Mouse (Mus musculus): ENCODE results near the gene Chst15.

The Chst15 gene

DNA sequence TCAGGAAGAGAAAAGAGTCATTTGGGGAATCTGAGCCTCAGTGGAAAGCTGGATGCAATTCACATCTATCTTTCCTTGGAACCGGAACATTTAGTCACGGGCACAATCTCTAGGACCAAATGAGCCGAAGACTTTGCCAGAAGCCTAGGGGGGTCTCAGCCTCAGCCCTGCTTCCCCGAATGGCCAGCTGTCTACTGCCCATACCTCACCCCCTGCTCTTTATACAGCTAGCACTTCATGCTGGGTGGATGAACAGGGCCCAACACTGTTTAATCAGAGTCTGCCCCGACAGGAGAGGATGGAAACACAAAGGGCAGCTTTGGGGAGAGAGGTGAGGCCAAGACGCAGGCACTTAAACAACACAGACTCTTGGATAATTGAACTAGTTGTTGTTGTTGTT, 53.8 kb downstream of the Chst15 start:
- no peak for DNase-seq (ENCODE audit: low spot score)

DNA sequence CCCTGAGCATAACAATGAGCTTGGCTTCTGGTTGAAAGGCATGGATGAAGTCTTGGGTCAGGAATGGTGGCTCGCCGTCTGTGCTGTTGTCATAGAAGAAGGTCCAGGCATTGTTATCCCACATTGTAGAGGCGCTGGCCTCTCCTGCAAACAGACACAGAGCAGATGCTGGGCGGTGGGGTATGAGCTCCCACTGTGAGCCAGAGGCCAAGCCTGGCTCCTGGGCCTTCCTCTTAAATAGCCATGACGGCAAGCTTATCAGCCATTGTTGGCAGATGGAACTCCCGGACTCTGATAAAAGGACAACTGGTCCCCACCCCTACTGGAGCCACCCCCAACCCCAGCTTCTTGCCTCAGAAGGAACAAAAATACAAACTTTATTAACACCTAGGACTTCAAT, 54.3 kb downstream of the Chst15 start:
- no peak for DNase-seq (ENCODE audit: low spot score)

DNA sequence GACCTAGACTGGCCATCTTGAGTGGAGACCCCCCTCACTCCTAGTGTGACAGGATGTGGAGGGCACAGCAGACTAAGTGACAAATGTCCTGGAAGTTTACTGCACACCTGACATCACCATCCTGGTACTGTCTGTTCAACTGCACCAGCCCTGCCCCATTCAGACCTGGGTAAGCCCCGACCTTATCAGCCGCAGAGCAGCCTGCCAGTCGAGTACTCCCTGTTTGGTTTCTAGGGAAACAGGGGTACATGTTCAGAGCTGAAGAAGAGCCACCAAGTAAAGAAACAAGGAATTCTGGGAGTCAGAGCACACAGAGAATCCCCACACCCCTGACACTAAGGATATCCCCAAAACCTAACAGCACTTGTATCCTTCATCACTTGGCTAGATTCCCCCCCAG, 55.1 kb downstream of the Chst15 start:
- no peak for DNase-seq (ENCODE audit: low spot score)

DNA sequence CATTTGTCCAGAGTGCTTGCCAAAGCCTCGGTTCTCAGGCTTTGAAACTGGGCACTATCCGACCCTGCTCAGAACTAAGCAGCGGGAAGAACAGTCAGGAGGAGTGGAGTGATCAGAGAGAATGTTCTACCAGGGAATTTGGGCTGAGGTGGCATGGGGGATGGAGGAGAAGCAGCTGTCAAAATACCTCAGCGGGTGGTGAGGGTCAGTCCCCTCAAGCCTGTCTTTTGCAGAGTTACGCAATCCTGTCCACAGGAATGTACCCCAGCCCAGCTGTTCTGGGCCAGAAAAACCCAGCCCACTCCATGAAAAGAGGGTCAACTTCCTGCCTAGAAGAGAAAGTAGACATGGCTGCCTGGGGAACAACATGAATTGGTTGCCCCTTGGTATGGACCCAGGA, 56.4 kb downstream of the Chst15 start:
- no peak for DNase-seq (ENCODE audit: low spot score)

DNA sequence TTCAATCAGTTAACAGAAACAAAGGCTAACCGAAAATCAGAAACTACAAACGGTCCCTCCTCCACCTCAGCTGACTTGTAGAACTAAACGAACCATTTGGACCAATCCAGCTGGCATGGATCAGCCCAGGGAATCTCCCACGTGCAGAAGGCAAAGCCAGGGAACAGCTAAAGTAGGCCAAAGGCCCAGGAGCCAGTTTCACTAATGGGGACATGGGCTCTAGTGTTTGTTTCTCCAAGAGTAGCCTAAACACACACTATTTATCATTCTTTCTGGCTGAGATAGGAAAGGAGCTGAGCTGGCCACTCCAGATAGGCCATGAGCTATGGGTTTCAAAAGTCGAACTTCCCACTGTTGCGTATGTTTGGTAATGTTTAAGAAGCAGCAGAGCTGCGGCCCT, 58.2 kb downstream of the Chst15 start:
- no peak for DNase-seq (ENCODE audit: low spot score)

DNA sequence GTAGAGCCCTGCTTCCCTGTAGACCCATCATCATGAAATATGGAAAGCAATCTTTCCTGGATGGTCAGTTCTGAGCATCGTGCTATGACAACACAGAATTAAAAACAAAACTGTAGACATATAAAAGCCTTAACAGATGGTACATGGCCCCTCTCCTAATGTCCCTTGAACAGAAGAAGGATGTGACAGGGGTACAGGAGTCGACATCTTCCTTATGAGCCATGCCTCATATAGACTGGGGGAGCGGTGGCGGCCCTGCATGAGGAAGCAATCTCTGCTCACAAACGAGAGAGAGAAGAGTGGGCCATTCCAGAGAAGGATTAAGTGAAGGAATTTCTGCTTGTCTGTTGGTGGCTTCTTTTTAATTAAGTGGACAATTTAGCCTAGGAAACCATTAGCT, 58.8 kb downstream of the Chst15 start:
- no peak for DNase-seq (ENCODE audit: low spot score)

DNA sequence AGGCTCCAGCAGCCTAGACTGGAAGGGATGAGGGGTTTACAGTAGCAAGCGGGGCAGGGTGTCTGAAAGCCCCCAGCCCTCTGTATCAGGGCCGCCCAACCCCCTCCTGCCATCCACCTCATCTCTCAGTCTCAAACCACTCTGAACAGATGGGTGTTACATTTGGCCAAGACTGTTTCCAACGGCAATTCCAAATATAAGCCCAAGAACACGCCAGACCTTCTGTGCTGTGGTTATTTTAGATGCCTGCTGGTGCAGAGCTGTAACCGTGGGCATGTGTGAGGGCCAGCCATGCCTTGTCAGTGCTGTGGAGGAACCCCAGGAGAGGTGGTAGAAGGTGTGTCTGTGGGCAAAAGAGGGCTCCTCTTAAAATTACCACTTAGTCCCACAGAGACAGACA, 63.5 kb downstream of the Chst15 start:
- no peak for DNase-seq (ENCODE audit: low spot score)

DNA sequence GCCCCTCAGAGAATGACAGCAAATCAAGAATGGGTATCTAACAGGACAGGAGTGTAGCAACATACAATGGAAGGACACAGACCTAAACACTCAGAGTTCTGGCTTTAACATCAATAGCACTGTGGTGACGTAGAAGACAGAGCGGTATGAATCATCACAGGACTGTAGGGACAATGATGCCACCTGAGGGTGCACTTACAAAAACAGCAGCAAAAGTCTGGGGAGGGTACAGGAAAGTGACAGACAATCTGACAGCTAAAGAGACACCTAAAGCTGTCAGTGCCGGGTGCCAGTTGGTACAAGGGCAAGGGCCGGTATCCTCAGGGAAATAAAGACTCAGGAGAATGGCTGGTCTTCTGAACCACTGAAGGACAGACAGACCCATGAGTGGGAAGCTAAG, 64.0 kb downstream of the Chst15 start:
- no peak for DNase-seq (ENCODE audit: low spot score)

DNA sequence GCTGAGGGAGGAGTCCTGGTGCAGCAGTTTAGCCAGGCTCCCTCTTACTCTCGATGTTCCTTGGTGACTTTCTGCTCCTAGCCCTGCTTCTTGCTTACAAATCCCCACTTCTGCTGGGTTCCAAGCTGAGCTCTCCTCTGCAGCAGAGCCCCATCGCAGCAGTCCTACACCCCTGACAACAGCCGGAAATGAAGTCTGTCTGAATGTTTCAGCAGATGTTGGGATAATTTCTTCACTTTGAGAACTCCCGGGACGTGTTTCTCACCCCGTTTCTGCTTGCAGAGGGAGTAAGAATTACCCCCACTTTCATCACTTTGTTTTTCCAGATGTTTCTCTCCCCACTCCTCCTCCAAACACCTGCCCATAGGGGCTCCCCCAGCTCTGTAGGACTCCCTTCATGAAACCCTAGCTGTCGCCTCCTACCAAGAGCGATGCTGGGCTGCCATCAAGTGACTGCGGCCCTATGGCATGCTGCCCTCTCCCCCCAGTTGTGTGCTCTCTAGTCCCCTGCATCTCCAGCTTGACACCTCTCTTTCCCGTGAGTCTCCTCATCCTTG, 67.4 kb downstream of the Chst15 start:
- DNase-seq (ENCODE audit: low spot score) = no peak

DNA sequence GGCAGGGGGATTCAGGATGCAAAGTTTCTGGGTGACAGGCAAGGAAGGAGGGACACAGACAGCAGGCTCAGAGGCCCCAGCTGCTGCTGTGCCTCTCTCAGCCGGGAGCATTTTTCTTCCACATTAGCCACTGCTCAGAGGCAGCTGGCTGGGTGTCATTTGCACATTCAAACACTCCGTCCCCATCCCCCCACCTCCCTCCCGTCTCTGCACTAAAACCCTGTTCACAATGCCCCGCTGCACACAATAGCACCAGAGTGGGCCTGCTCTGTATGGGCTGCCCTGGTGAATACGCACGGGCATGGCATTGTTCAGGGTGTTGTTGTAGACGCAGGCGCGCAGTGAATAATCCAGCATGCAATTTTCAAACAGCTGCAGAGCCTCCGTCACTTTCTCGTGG, 69.5 kb downstream of the Chst15 start:
- no peak for DNase-seq (ENCODE audit: low spot score)

DNA sequence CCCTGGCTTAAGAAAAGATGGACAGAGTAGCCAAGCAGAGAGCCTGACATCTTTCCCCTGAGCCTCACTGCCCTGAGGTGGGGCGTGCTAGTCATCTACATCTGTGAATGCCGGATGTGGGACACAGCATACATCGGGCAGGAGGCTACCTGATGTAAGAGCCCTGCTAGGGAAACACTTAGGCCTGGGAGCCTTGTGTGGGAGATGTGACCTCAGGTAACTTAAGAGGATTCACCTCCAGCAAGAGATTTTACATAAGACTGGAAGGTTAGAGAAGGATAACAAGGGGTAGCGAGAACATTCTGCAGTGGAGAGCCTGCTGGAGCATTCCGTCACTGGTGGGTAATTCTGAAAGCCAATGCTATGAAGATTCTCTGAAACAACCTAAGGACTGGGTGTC, 69.9 kb downstream of the Chst15 start:
- DNase-seq (ENCODE audit: low spot score) = no peak

DNA sequence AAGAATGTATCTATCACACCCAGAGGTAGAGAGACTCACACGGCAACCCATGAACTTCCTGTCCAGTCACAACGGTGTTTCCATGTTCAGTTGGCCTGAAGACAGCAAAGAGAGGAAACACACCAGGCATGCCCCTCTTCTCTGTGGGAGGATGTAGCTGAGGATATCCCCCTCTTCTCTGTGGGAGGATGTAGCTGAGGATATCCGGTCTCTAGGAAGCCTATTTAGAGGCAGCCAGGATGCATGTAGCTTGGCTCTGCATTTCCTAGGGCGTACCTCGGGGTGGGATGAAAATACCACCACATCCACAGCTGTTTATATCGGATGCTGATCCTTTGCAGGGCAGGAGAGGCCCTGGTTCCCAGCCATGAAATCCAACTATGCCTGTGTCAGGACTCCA, 71.3 kb downstream of the Chst15 start:
- no peak for DNase-seq (ENCODE audit: low spot score)

DNA sequence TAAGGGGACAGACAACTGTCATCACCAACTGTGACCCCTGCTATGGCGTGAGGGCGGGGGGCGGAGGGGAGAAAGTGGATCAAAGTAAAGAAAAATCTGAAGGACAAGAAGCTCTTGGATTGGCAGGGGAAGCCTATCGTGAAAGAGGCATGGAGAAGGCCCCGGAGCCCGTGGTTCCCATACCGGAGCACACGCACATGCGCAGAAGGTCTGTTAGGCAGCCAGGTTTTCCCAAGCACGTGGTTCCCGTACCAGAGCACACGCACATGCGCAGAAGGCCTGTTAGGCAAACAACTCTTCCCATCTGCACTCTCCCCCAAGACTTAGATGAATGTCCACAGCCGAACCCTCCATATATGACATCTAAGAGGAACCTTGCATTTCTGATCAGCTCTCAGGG, 72.4 kb downstream of the Chst15 start:
- DNase-seq (ENCODE audit: low spot score) = no peak

DNA sequence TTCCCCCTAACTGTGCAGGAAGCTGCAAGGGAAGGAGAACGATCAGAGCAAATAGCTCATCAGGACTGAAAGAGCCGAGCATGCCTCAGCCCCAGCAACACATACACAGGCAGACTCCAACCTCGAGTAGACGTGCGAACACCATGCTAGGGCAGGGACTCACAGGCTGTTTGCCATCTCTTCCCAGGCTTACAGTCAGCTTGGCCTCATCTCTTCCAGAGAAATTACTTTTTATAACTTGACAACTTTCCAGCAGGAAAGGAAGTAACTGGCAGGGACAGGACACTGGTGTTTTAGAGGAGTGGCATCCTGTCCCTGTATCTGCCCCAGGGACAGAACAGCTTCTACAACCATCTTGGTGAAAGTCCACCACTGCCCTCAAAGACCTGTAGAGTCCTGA, 73.8 kb downstream of the Chst15 start:
- no peak for DNase-seq (ENCODE audit: low spot score)

DNA sequence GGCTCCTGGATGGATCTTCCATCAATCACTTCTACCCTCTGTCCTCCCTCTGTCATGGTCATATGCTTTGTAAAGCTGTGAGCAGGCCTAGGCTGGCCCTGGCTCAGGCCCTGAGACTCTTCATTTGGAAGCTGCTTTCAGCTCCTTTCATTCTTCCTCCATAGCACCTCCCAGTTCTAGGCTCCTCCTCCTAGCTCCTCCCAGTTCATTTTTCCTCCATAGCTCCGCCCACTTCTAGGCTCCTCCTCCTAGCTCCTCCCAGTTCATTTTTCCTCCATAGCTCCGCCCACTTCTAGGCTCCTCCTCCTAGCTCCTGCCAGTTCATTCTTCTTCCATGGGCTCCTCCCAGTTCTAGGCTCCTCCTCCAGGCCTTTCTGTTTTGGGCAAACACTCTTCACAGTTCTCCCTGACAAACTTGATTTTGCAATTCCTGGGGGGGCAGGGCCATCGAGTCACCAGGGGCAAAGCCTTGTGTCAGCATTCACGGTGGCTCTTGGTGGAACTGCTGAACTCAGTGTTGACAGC, 74.3 kb downstream of the Chst15 start:
- DNase-seq (ENCODE audit: low spot score) = peak; percentile 21

DNA sequence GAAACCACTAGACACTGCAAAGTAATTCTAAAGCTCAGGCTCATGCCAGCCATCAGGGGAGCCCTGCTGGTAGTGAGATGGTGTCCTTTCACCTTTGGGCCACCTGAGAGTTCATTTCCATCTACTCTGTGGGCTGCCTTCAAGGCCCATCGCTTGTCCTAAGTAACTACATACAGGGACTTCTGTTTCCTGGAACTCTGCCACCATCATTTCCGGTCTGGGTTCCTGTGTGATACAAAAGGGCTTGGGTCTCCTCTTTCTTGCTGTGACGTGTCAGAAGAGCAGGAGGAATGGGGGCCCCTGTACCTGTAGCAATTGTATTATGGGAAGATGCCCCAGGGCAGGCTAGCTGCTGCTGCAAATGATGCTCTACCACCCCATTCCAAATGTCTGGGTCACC, 78.1 kb downstream of the Chst15 start:
- no peak for DNase-seq (ENCODE audit: low spot score)

DNA sequence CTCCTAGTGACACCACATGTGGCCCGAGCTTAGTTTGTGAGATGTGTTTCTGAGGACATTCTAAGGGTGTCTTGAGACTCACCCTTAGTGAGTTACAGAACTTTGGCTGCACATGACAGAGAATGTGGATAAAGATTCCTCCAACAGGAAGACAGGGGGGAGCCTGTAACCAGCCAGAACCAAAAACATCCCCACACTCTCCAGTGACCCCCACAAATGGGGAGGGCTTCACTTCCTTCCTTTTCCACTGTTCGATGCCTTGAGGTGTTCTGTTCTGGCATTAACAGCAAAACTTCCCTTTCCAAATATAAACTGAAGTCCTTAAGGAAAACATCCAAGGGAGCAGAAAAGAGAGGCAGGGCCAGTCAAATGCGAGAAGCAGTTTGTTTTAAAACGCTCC, 79.8 kb downstream of the Chst15 start:
- DNase-seq (ENCODE audit: low spot score) = no peak

DNA sequence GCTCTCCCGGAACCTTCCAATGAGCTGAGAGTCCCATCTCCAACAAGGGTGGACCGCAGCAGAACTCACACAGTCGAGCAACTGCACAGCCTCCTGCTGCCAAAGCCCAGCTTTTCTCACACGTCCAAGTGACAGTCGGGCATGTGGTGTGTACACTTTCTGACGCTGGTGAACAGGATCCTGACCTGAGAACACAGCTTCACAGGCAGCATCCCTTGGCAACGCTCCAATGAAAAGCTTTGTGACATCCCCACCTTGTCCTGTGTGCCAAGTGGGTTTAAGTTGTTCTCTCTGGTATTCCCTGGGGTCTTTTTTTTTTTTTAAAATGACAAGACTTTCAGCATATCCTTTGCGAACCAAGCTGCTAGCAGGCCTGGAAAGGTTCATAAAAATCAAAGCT, 80.2 kb downstream of the Chst15 start:
- no peak for DNase-seq (ENCODE audit: low spot score)

DNA sequence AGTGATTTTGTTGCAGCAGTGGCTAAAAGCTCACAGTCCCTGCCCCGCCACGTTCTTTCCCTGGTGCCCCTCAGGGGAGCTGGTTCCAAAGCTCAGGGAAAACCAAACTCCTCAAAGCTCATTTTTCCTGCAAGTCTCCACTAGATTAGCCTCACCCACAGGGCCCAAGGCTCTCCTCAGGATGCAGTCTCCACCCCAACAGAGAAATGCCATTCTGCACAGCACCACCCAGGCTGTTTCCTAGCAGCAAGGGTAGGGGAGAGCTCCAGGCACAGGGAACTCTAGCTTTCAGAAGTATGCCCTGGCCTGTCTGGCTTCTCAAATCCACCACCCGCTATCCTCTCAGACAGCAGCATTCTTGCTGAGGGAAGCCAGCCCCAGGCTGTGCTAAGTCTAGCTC, 82.8 kb downstream of the Chst15 start:
- no peak for DNase-seq (ENCODE audit: low spot score)

DNA sequence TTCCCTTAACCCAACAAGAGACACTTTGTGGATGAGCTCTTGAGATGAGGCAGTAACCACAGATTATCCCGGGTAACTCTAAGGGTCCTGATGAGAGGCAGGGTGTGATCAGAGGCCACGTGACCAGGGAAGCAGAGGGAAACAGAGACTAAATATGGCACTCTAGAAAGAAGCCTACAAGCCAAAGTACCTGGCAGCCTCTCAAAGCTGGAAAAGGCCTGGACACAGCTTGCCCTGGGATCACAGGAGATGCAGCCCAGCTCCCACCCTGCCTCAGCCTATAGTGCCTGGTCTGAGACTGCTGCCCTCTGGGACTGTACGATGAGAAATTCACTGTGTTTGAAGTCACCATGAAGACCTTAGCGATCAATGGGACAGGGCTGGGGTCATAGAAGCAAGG, 83.3 kb downstream of the Chst15 start:
- no peak for DNase-seq (ENCODE audit: low spot score)

DNA sequence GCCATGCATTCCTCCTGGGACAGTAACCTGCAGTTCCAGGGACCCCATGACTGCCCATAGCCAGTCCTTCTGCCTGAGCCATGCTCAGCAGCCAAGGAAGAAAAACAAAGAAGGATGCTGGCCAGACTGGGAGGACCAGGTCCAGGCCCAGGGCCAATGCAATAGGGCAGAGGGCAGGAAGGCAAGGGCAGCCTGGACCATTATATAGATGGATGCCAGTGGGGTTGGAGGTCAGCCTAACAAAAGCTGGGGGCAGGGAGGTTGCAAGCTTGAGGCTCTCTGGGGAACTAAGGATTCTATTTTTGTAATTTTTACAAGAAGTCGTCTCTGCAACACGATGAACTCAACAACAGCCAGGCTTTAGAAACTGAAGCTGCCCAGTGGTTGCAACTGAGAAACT, 84.1 kb downstream of the Chst15 start:
- DNase-seq (ENCODE audit: low spot score) = no peak

DNA sequence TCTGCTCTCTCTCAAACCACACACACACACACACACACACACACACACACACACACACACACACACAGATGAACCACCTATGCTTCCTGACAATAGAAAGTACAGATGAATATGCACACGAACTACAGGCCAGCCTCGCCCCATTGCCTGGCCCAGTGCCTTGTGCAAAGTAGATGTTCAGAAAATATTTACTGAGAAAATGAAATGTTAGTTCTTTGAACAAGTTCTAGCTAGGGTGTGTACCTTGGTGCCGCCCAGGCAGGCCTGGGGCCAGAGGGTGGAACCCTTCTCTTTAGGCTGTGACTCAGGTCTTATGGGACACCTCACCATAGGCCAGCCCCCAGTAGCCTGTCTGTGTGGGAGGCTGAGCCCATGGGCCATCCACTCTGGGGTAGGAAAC, 85.6 kb downstream of the Chst15 start:
- DNase-seq (ENCODE audit: low spot score) = no peak

DNA sequence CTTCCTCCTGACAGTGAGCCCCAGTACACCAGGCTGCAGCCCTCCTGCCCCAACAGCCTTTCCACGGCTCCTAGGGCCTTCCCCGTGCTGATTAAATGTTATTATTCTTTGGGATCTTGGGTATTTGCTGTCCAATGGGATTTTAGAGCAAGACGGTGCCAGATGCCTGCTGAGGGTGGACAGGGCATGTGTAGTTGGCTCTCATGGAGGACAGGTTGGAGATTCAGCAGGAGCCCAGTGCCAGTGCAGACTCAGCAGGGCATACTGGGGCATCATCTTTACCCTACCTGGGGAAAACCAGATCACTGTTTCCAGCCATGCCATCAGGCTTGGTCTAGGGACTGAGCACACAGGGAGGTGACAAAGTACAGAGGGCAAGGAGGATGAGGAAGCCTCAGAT, 86.1 kb downstream of the Chst15 start:
- DNase-seq (ENCODE audit: low spot score) = no peak

DNA sequence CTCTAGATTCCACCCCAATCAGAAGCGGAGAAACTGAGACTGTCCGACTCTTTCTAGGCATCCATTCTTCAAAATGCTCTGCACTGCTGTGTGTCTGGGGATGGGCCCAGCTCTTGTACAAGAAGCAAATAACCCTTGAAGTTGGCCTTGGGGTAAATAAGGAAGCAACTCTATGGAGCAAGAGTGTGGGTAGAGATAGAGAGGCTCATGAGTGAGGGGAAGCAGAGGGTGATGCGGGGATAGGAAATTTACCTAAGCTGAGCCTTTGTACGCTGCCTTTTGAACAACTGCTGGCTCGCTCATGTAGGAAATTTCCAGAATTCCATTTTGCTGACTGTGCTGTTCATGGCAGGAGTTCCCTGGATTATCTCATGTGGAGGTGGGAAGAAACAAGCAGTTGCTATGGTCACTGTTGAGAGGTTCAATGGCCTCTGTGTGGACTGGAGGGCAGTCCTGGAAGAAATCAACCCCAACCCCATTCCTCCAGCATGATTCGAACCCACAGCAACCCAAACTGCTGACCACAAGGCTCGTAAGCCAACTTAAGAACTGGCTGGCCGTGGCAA, 89.9 kb downstream of the Chst15 start:
- DNase-seq (ENCODE audit: low spot score) = no peak
